Mouse (Mus musculus) midbrain, embryonic 10.5 days (tissue): ENCODE data around the gene Olfr715b. TPM values are rescaled to one million over a fixed set of nuclear protein-coding genes. Genes with fewer than 3 reads are reported as not detected.
"Not testable (repeated sequence)": the region's sequence is repeated elsewhere in the genome, so short reads cannot be mapped to it uniquely, and the experiment has no call there.

ENCODE experiments used
- DNase-seq: peaks from one replicate; pipeline ENCODE4 v3.0.0-alpha.2; 2017; ENCODE audit warnings: low spot score
- H3K27ac ChIP-seq: fragments of 300-500 bp; sonication (generic); replicated peaks from 2 replicates; pipeline ENCODE4 v1.5.1; 2016; ENCODE audit warnings: mild to moderate bottlenecking
- H3K27me3 ChIP-seq: fragments of 300-500 bp; sonication (generic); 2 replicates; pipeline ENCODE4 v1.6.1; 2016; ENCODE audit warnings: low read depth, mild to moderate bottlenecking; ENCODE audit not compliant: poor library complexity, severe bottlenecking
- H3K36me3 ChIP-seq: fragments of 300-500 bp; sonication (generic); 2 replicates; pipeline ENCODE4 v1.6.1; 2016; ENCODE audit warnings: mild to moderate bottlenecking, moderate library complexity
- H3K4me1 ChIP-seq: fragments of 300-500 bp; sonication (generic); 2 replicates; pipeline ENCODE4 v1.6.1; 2016
- H3K4me3 ChIP-seq: fragments of 300-500 bp; sonication (generic); 2 replicates; pipeline ENCODE4 v1.5.1; 2016; ENCODE audit warnings: mild to moderate bottlenecking, moderate library complexity
- H3K9me3 ChIP-seq: fragments of 300-500 bp; sonication (generic); replicated peaks from 2 replicates; pipeline ENCODE4 v1.6.1; 2016; ENCODE audit warnings: mild to moderate bottlenecking
- WGBS: fragments of 180-500 bp; shearing (Covaris S2); methylation state at CpG from one replicate; pipeline ENCODE4 v1.1.7; 2016; 5-methylcytosine and 5-hydroxymethylcytosine counted together
- polyA plus RNA-seq: library from polyadenylated mRNA; unstranded; fragments of >200 nt; fragmentation: Nextera tagmentation; extraction: Ambion mirVana; gene quantifications from 2 replicates; pipeline ENCODE4 v1.2.1, GENCODE M21; 2016

The Olfr715b gene
- not detected in 2 replicates for polyA plus RNA-seq

GRCm38 (mm10) chr7:107110269-107110668, at the start of gene Olfr715b:
Gene Olfr715b, minus strand, starts transcription at chr7:107110369.
- not testable (repeated sequence) for H3K27ac ChIP-seq, H3K9me3 ChIP-seq, H3K4me3 ChIP-seq, H3K36me3 ChIP-seq, DNase-seq, H3K4me1 ChIP-seq, H3K27me3 ChIP-seq
- WGBS: 90% methylated on average over 2 of the region's 2 CpGs

DNA sequence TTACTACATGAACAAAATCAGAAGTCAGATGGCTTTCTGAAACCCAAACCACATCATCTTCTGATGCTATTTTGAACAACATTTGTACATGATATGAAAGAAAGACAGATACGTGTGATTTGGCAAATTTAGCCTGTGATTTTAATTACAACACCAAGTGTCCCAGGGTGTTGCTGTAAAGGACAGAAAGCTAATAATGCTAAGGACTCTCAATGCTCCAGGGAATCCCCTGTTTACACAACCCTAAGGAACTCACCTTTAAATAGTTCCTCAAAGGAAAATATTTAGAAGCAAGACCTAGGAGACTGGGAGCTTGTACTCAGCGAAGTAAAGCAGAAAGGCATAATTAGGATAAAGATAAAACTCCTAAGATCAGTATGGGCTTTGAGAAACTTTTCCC, 27.9 kb upstream of the Olfr715b start, which contains the start of gene Olfr716:
TSS of gene Olfr716 (plus strand) at position 301 of the 400 bp plus-strand sequence.
- H3K4me3 ChIP-seq, H3K4me1 ChIP-seq, H3K36me3 ChIP-seq, H3K27me3 ChIP-seq, H3K27ac ChIP-seq, DNase-seq, H3K9me3 ChIP-seq: not testable (repeated sequence)
- 69% methylated on average over 2 of the region's 2 CpGs for WGBS

- H3K9me3 ChIP-seq, H3K4me3 ChIP-seq, H3K27ac ChIP-seq, H3K27me3 ChIP-seq, H3K4me1 ChIP-seq, H3K36me3 ChIP-seq, DNase-seq: not testable (repeated sequence)
- 78% methylated on average over 3 of the region's 3 CpGs for WGBS
Observed at GRCm38 (mm10) chr7:107130983-107131382, 20.8 kb upstream of the Olfr715b start, which contains the start of gene Olfr715. Gene Olfr715, minus strand, starts transcription at chr7:107131083.

- 76% methylated on average over 1 of the region's 1 CpGs for WGBS
- no peak within 1 kb of the TSS for H3K4me3 ChIP-seq
Observed at GRCm38 (mm10) chr7:107092920-107093319, 17.2 kb downstream of the Olfr715b start, which contains the start of gene Olfr17. Gene Olfr17, plus strand, starts transcription at chr7:107093220.

DNA sequence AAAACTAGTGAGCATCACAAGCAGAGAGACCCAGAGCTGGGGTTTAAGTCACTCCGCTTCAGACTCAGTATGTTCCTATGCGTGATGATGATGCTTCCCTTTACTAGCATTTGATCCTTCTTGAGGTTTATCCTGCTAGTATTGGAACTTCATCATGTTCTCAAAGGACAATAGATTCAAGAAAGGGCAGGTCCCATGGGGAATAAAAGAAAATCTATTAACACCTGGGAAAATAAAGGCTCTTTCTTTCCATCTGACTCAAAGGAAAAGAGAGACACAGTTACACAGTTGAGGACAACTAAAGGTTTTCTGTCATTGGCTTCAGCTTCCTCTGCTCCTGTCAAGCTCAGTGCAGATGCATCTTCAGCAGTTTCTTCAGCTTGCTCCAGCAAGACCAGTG, 39.5 kb downstream of the Olfr715b start, which contains the start of gene Olfr714:
TSS of gene Olfr714 (plus strand) at position 301 of the 400 bp plus-strand sequence.
- Histone ChIP-seq H3K9me3 (peaks cover 15% of the 10 kb centered on the region; the same call in 1 of the 2 replicates), H3K4me1 (no peaks in the 10 kb centered on the region), H3K4me3 (no peak within 1 kb of the TSS), H3K27me3 (no peaks in the 10 kb centered on the region), H3K36me3 (no peaks in the 10 kb centered on the region), H3K27ac (no peak within 1 kb of the TSS)
- no peak for DNase-seq
- 92% methylated on average over 2 of the region's 2 CpGs for WGBS

More at GRCm38 (mm10) chr7:107092920-107093319, 17.2 kb downstream of the Olfr715b start, which contains the start of gene Olfr17:
- no peaks in the 10 kb centered on the region for H3K36me3 ChIP-seq
- no peaks in the 10 kb centered on the region for H3K27me3 ChIP-seq
- no peak within 1 kb of the TSS for H3K27ac ChIP-seq
- no peak for DNase-seq
- no peaks in the 10 kb centered on the region for H3K9me3 ChIP-seq
- H3K4me1 ChIP-seq: no peaks in the 10 kb centered on the region

Other genes starting within 250 kb of the Olfr715b start
- gene Olfr704, start 247.2 kb downstream of the Olfr715b start, polyA plus RNA-seq: not detected in 2 replicates
- not detected in 2 replicates for gene Olfr705, start 233.5 kb downstream of the Olfr715b start, polyA plus RNA-seq
- not detected in 2 replicates for gene Olfr706, start 222.2 kb downstream of the Olfr715b start, polyA plus RNA-seq
- not detected in 2 replicates for gene Olfr707, start 209.1 kb downstream of the Olfr715b start, polyA plus RNA-seq
- gene Olfr1532-ps1, start 202.4 kb downstream of the Olfr715b start, polyA plus RNA-seq: not detected in 2 replicates
- gene Olfr709-ps1, start 178.2 kb downstream of the Olfr715b start, polyA plus RNA-seq: not detected in 2 replicates
- not detected in 2 replicates for gene Olfr710, start 162.1 kb downstream of the Olfr715b start, polyA plus RNA-seq
- not detected in 2 replicates for gene Olfr6, start 146.4 kb downstream of the Olfr715b start, polyA plus RNA-seq
- not detected in 2 replicates for gene Olfr711, start 134.9 kb downstream of the Olfr715b start, polyA plus RNA-seq
- gene Olfr2, start 104.3 kb downstream of the Olfr715b start, polyA plus RNA-seq: not detected in 2 replicates
- gene Olfr713, start 79.2 kb downstream of the Olfr715b start, polyA plus RNA-seq: not detected in 2 replicates
- gene Olfr714, start 39.4 kb downstream of the Olfr715b start, polyA plus RNA-seq: not detected in 2 replicates
- not detected in 2 replicates for gene Olfr17, start 17.1 kb downstream of the Olfr715b start, polyA plus RNA-seq
- not detected in 2 replicates for gene Olfr715, start 20.7 kb upstream of the Olfr715b start, polyA plus RNA-seq
- gene Olfr716, start 28.0 kb upstream of the Olfr715b start, polyA plus RNA-seq: not detected in 2 replicates
- gene Nlrp14, start 56.6 kb upstream of the Olfr715b start, polyA plus RNA-seq: not detected in 2 replicates
- gene Rbmxl2, start 99.1 kb upstream of the Olfr715b start, polyA plus RNA-seq: not detected in 2 replicates